Mouse (Mus musculus) forebrain, postnatal 0 days (tissue): ENCODE results near the gene Spata21. TPM values are rescaled to one million over a fixed set of nuclear protein-coding genes. Genes with fewer than 3 reads are reported as not detected.

ENCODE experiments used
- ATAC-seq: fragments of 200-750 bp; cut with Nextera tagmentation; 2 replicates; pipeline ENCODE4 v1.8.0; 2017; ENCODE audit warnings: mild to moderate bottlenecking, moderate library complexity
- DNase-seq: peaks from one replicate; pipeline ENCODE4 v3.0.0-alpha.2; 2015
- H3K27ac ChIP-seq: fragments of 300-500 bp; sonication (generic); 2 replicates; pipeline ENCODE4 v1.5.1; 2014; ENCODE audit warnings: low read depth, mild to moderate bottlenecking, antibody characterized with exemption, low read length, moderate library complexity, mixed read lengths
- H3K27me3 ChIP-seq: fragments of 300-500 bp; sonication (generic); 2 replicates; pipeline ENCODE4 v1.6.1; 2014; ENCODE audit warnings: mild to moderate bottlenecking, low read length, mixed read lengths; ENCODE audit not compliant: insufficient read depth
- H3K36me3 ChIP-seq: fragments of 300-500 bp; sonication (generic); 2 replicates; pipeline ENCODE4 v1.6.1; 2014; ENCODE audit warnings: mild to moderate bottlenecking, moderate library complexity; ENCODE audit not compliant: insufficient read depth
- H3K4me1 ChIP-seq: fragments of 300-500 bp; sonication (generic); 2 replicates; pipeline ENCODE4 v1.6.1; 2014; ENCODE audit warnings: antibody characterized with exemption; ENCODE audit not compliant: insufficient read depth
- H3K4me2 ChIP-seq: fragments of 300-500 bp; sonication (generic); 2 replicates; pipeline ENCODE4 v1.6.1; 2014; ENCODE audit warnings: low read depth, mild to moderate bottlenecking, moderate library complexity
- H3K4me3 ChIP-seq: fragments of 300-500 bp; sonication (generic); 2 replicates; pipeline ENCODE4 v1.5.1; 2014; ENCODE audit warnings: low read depth, low read length, mixed read lengths
- H3K9ac ChIP-seq: fragments of 300-500 bp; sonication (generic); 2 replicates; pipeline ENCODE4 v1.6.1; 2014; ENCODE audit warnings: mild to moderate bottlenecking
- H3K9me3 ChIP-seq: fragments of 300-500 bp; sonication (generic); 2 replicates; pipeline ENCODE4 v1.6.1; 2016; ENCODE audit warnings: low read length
- CTCF ChIP-seq: sonication (generic); IDR thresholded peaks from 2 replicates; pipeline ENCODE4 v1.5.1; 2016; ENCODE audit warnings: antibody characterized with exemption, control low read depth, low read depth
- WGBS: fragments of 180-500 bp; shearing (Covaris S2); extraction: QIAGEN DNeasy Blood & Tissue Kit; methylation state at CpG from one replicate; pipeline ENCODE4 v1.1.7; 2014; 5-methylcytosine and 5-hydroxymethylcytosine counted together
- polyA plus RNA-seq: library from polyadenylated mRNA; unstranded; fragments of >200 nt; fragmentation: Nextera tagmentation; extraction: Ambion mirVana; gene quantifications from 2 replicates; pipeline ENCODE4 v1.2.1, GENCODE M21; 2015
- total RNA-seq: library from RNA; depleted of rRNA; stranded (reverse); fragments of >200 nt; gene quantifications from 2 replicates; pipeline ENCODE4 v1.2.3, GENCODE M21; 2014

Spata21 gene
- total and polyA plus RNA-seq, 2 experiments from 2014 or later = 0.67 to 0.68 TPM

GRCm38 (mm10) chr4:141053568-141054161 lies 34.5 kb upstream of the Spata21 start:
- Histone ChIP-seq H3K9me3 (no peaks in the 10 kb centered on the region), H3K9ac (peak overlapping the region; percentile 54), H3K27ac (peak overlapping the region; percentile 89), H3K4me1 (peaks cover 40% of the 10 kb centered on the region), H3K36me3 (no peaks in the 10 kb centered on the region), H3K4me3 (peak overlapping the region; percentile 24), H3K27me3 (no peaks in the 10 kb centered on the region), H3K4me2 (peak overlapping the region; percentile 49)
- peak; percentile 86 for ATAC-seq
- peak; percentile 85 for DNase-seq
- no peak for TF ChIP-seq CTCF
- WGBS = 7% methylated on average over 17 of the region's 17 CpGs

- no peak overlapping the region for H3K4me3 ChIP-seq
- H3K27ac ChIP-seq = no peak overlapping the region
- H3K9me3 ChIP-seq = no peaks in the 10 kb centered on the region
- no peak overlapping the region for H3K4me2 ChIP-seq
- no peak overlapping the region for H3K9ac ChIP-seq
- H3K27me3 ChIP-seq = no peaks in the 10 kb centered on the region
- 93% methylated on average over 10 of the region's 10 CpGs for WGBS
- H3K4me1 ChIP-seq = peaks cover 26% of the 10 kb centered on the region
- H3K36me3 ChIP-seq = no peaks in the 10 kb centered on the region
- TF ChIP-seq CTCF = no peak
- ATAC-seq (no peak), DNase-seq (no peak)
Observed at GRCm38 (mm10) chr4:141056970-141057369, 31.2 kb upstream of the Spata21 start.

DNA sequence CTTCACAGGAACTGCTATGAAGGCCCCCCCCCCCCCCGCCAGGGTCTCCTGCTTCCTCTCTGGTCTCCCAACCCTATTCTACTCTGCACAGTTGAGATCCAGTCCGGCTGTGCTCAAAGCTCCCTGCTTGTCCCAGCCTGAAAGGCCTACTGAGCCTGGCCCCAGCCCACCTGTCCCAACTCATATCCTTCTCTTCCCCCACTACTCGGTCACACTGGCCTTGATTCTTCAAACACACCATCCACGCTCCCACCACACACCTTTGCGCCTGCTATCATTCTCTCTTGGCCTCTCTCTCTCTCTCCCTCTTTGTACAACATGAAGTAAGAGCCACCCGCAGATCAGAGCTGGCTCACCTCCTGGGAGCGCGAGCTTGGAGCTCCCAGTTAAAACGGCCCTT lies 29.3 kb upstream of the Spata21 start:
- Histone ChIP-seq H3K27ac (no peak overlapping the region), H3K4me1 (peaks cover 11% of the 10 kb centered on the region), H3K27me3 (no peaks in the 10 kb centered on the region), H3K36me3 (no peaks in the 10 kb centered on the region), H3K9ac (no peak overlapping the region), H3K9me3 (no peaks in the 10 kb centered on the region), H3K4me2 (no peak overlapping the region), H3K4me3 (no peak overlapping the region)
- no peak for ATAC-seq
- 83% methylated on average over 9 of the region's 9 CpGs for WGBS
- no peak for TF ChIP-seq CTCF
- DNase-seq = no peak

DNA sequence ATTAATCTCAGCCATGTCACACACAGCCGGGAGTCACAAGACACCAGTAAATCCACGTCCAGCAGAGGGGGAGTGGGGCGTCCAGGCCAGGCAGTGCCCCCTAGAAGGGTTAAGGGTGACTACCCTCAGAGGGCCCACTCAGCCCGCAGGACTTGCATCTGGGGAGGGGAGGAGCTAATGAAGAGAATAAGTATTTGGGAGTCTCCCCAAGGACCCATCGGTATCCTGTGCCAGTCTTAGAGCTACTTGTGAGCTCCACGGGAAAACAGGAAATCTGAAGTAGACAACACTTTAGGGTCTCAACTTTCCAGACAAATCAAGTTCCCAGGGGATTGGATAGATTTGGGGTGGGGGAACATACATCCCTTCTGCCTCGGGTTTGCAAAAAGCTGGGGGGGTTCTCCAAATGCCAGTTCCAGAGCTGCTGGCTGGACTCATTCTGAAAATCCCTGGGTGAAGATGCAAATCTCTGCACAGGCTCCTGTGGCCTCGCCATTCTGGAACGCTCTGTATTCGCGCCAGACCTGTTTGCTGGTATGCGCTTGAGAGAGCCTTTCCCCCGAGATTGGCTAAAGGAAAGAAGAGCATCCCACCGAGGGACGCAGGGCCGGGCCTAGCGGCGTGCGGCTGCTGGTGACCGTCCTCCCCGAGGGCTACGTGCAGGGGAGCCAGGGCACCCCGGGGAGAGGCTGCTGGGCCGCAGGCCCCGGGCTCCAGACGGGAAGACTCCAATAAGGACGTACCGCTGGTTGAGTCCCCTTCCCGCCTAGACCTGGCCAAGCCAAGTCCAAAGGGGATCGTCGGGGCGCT lies 28.3 kb upstream of the Spata21 start:
- H3K4me2 ChIP-seq = peak overlapping the region; percentile 88
- 4% methylated on average over 32 of the region's 32 CpGs for WGBS
- no peak for TF ChIP-seq CTCF
- H3K9me3 ChIP-seq = no peaks in the 10 kb centered on the region
- H3K27ac ChIP-seq = peak overlapping the region; percentile 96
- ATAC-seq (no peak; the same call in 1 of the 2 replicates), DNase-seq (no peak)
- H3K36me3 ChIP-seq = no peaks in the 10 kb centered on the region
- 0 out of 2 replicates have a peak, but pooled peaks cover 5% of the 10 kb centered on the region for H3K4me1 ChIP-seq
- H3K9ac ChIP-seq = peak overlapping the region; percentile 83
- H3K4me3 ChIP-seq = peak overlapping the region; percentile 59
- H3K27me3 ChIP-seq = no peaks in the 10 kb centered on the region

DNA sequence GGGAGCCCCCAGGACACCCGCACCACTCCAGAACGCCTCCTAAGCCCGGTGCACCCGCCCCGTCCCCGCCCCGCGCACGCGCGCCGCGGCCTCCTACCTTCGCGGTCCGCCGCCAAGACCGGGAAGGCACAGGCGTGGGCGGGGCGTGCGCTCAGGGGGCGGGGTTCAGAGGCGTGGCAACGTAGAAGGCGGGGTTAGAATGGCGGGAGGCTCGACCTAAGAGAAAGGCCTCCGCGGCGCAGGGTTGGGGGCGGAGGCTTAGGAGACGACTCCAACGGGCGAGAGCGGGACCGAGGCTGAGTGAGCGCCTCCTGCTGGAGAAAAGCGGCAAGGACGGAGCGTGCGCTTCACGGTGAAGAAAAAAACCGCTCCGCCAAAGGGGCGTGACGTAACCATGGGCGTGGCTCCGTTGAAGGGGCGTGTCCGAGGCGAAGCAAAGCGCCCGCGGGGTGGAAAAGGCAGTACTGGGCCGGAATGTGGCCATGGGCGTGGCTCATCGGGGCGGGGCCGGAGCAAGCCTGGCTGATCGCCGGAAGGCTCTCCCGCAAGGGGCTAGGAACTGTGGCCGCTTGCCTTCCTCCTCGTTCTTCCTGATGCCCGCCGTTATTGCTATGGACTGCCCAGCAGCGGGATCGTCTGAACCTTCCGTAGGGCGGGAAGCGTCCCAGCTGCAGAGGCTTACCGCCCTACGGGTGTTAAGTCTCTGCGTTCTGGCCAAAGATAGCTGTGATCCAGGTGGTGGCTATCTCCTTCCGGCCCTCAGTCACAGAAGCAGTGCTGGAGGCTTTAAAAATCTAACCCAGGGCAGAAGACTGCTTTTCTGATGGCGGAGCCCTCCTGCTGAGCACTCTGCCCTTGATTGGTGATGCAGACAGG lies 27.5 kb upstream of the Spata21 start, which contains the start of gene Crocc:
TSS of gene Crocc (minus strand) at position 125 of the 876 bp plus-strand sequence.
- Histone ChIP-seq H3K9me3 (no peaks in the 10 kb centered on the region), H3K4me1 (0 out of 2 replicates have a peak, but pooled peaks cover 5% of the 10 kb centered on the region), H3K27ac (peak within 1 kb of the TSS; percentile 96), H3K4me2 (peak within 1 kb of the TSS; percentile 88), H3K27me3 (no peaks in the 10 kb centered on the region), H3K36me3 (peaks cover 1% of the 10 kb centered on the region; the same call in 1 of the 2 replicates), H3K4me3 (peak within 1 kb of the TSS; percentile 59), H3K9ac (peak within 1 kb of the TSS; percentile 83)
- ATAC-seq (peak; percentile 93), DNase-seq (peak; percentile 100)
- 3% methylated on average over 73 of the region's 77 CpGs for WGBS
- peak; percentile 98 for TF ChIP-seq CTCF

DNA sequence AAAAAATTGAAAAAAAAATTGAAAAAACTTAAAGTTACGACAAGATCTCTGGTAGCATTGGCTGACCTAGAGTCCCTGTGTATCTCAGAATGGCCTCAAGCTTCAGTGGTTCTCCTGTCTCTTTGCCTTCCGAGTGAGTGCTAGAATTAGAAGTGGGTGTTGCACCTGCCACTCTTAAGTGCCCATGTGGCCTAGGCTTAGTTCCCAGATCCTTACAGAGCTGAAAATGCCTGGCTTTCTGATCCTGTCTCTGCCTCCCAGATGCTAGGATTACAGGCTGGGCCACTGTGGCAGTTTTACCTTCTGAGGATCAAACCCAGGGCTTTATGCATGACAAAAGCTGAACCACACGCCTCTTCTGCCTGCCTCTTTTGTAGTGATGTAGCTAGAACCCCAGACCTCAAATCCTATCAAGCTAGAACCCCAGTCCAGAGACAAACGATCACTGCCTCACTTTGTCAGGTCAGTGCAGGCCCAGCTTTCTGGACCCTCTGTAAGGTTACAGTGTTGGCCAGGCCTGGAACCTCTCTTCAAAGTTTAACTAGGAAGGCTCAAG lies 24.0 kb upstream of the Spata21 start:
- WGBS = 85% methylated on average over 4 of the region's 4 CpGs

More for the DNA sequence above, 24.0 kb upstream of the Spata21 start:
- ATAC-seq (no peak), DNase-seq (no peak)
- Histone ChIP-seq H3K4me3 (no peak overlapping the region), H3K27ac (no peak overlapping the region), H3K9ac (no peak overlapping the region), H3K27me3 (no peaks in the 10 kb centered on the region), H3K4me2 (no peak overlapping the region), H3K9me3 (no peaks in the 10 kb centered on the region), H3K36me3 (peaks cover 36% of the 10 kb centered on the region), H3K4me1 (0 out of 2 replicates have a peak, but pooled peaks cover 5% of the 10 kb centered on the region)
- no peak for TF ChIP-seq CTCF
